Mouse (Mus musculus) spleen, postnatal 36 days (tissue): ENCODE data around the gene Xlr4c.
"Not testable (repeated sequence)": the region's sequence is repeated elsewhere in the genome, so short reads cannot be mapped to it uniquely, and the experiment has no call there.

Experiments used
- DNase-seq, 2 experiments: peaks; one replicate each; pipeline ENCODE4 v3.0.0; 2022; ENCODE audit warnings: low spot score in 2 of 2, mixed read lengths in 1 of 2

The Xlr4c gene

GRCm38 (mm10) chrX:73242821-73243325, at the start of gene Xlr4c:
Xlr4c (minus strand) TSS chrX:73243130.
- peak in 1 of 2 experiments; percentile 7 for DNase-seq

- not testable (repeated sequence) for DNase-seq
Measured at GRCm38 (mm10) chrX:73265270-73265669, 22.3 kb upstream of the Xlr4c start, which contains the start of gene Xlr3c. Xlr3c (minus strand) TSS chrX:73265390.

GRCm38 (mm10) chrX:73262428-73262827, 19.5 kb upstream of the Xlr4c start:
- DNase-seq, result not testable (repeated sequence)

GRCm38 (mm10) chrX:73229288-73229687, 13.6 kb downstream of the Xlr4c start:
- DNase-seq, result no peak

- peak; percentile 51 to 57 for DNase-seq
Measured at GRCm38 (mm10) chrX:73228606-73229214, 14.2 kb downstream of the Xlr4c start.

- peak; percentile 79 to 81 for DNase-seq
Measured at GRCm38 (mm10) chrX:73227914-73228605, 14.9 kb downstream of the Xlr4c start, which contains the start of gene F8a. F8a (plus strand) TSS chrX:73228291.

GRCm38 (mm10) chrX:73225365-73225764, 17.6 kb downstream of the Xlr4c start:
- DNase-seq, result no peak

- DNase-seq, result peak in 1 of 2 experiments; percentile 2
Measured at GRCm38 (mm10) chrX:73213819-73214564, 28.9 kb downstream of the Xlr4c start, which contains the start of gene Xlr4b. Xlr4b (plus strand) TSS chrX:73214333.

GRCm38 (mm10) chrX:73191934-73192333, 51.0 kb downstream of the Xlr4c start, which contains the start of gene Xlr3b:
Xlr3b (plus strand) TSS chrX:73192207.
- not testable (repeated sequence) for DNase-seq
